Mouse (Mus musculus): ENCODE data around the gene Skiv2l. TPM values are rescaled to one million over a fixed set of nuclear protein-coding genes. Genes with fewer than 3 reads are reported as not detected.

The Skiv2l gene
- polyA plus RNA-seq, 1 experiment from 2014 or later = 24.3 TPM

Small RNA genes lying within 50 kb of the gene (microRNA-seq; reads per million reads assigned to microRNA genes)
- not detected for gene Mir6970 (ENCODE audit: borderline number of aligned reads)
- 1.2 reads per million, percentile 16 among the genes with 10 or more reads in this experiment for gene Mir6971 (ENCODE audit: borderline number of aligned reads)
- gene Mir6972 (ENCODE audit: borderline number of aligned reads) = not detected

Other genes with a start within 250 kb of the Skiv2l start
- 94.7 and 115 TPM in 2 replicates for gene Rnf5, start 246.5 kb downstream of the Skiv2l start, polyA plus RNA-seq (2014; fragmentation: Nextera tagmentation; extraction: Ambion mirVana)
- 51.6 and 63.1 TPM in 2 replicates for gene Agpat1, start 245.9 kb downstream of the Skiv2l start, polyA plus RNA-seq (2014; fragmentation: Nextera tagmentation; extraction: Ambion mirVana)
- 0.82 and 0.90 TPM in 2 replicates for gene Egfl8, start 234.2 kb downstream of the Skiv2l start, polyA plus RNA-seq (2014; fragmentation: Nextera tagmentation; extraction: Ambion mirVana)
- gene Ppt2, start 221.7 kb downstream of the Skiv2l start, polyA plus RNA-seq (2014; fragmentation: Nextera tagmentation; extraction: Ambion mirVana) = 31.7 and 34.3 TPM in 2 replicates
- gene Prrt1, start 220.7 kb downstream of the Skiv2l start, polyA plus RNA-seq (2014; fragmentation: Nextera tagmentation; extraction: Ambion mirVana) = not detected in 2 replicates
- 10.9 and 11.4 TPM in 2 replicates for gene Fkbpl, start 205.4 kb downstream of the Skiv2l start, polyA plus RNA-seq (2014; fragmentation: Nextera tagmentation; extraction: Ambion mirVana)
- 41.0 and 49.8 TPM in 2 replicates for gene Atf6b, start 203.1 kb downstream of the Skiv2l start, polyA plus RNA-seq (2014; fragmentation: Nextera tagmentation; extraction: Ambion mirVana)
- gene Tnxb, start 179.7 kb downstream of the Skiv2l start, polyA plus RNA-seq (2014; fragmentation: Nextera tagmentation; extraction: Ambion mirVana) = 0.24 and 0.27 TPM in 2 replicates
- not detected in 2 replicates for gene C4b, start 106.3 kb downstream of the Skiv2l start, polyA plus RNA-seq (2014; fragmentation: Nextera tagmentation; extraction: Ambion mirVana)
- not detected in 2 replicates for gene Cyp21a1, start 45.6 kb downstream of the Skiv2l start, polyA plus RNA-seq (2014; fragmentation: Nextera tagmentation; extraction: Ambion mirVana)
- 15.7 and 17.8 TPM in 2 replicates for gene Stk19, start 13.3 kb downstream of the Skiv2l start, polyA plus RNA-seq (2014; fragmentation: Nextera tagmentation; extraction: Ambion mirVana)
- gene Dxo, start 13.2 kb downstream of the Skiv2l start, polyA plus RNA-seq (2014; fragmentation: Nextera tagmentation; extraction: Ambion mirVana) = 37.3 and 38.7 TPM in 2 replicates
- 89.9 and 96.8 TPM in 2 replicates for gene Nelfe, start 181 bp upstream of the Skiv2l start, polyA plus RNA-seq (2014; fragmentation: Nextera tagmentation; extraction: Ambion mirVana)
- gene Cfb, start 12.3 kb upstream of the Skiv2l start, polyA plus RNA-seq (2014; fragmentation: Nextera tagmentation; extraction: Ambion mirVana) = 0.65 and 2.5 TPM in 2 replicates
- gene Zbtb12, start 29.3 kb upstream of the Skiv2l start, polyA plus RNA-seq (2014; fragmentation: Nextera tagmentation; extraction: Ambion mirVana) = 0.52 and 0.59 TPM in 2 replicates
- not detected in 2 replicates for gene Gm20547, start 31.8 kb upstream of the Skiv2l start, polyA plus RNA-seq (2014; fragmentation: Nextera tagmentation; extraction: Ambion mirVana)
- 0.70 and 0.94 TPM in 2 replicates for gene C2, start 48.1 kb upstream of the Skiv2l start, polyA plus RNA-seq (2014; fragmentation: Nextera tagmentation; extraction: Ambion mirVana)
- gene Ehmt2, start 48.3 kb upstream of the Skiv2l start, polyA plus RNA-seq (2014; fragmentation: Nextera tagmentation; extraction: Ambion mirVana) = 32.4 and 42.3 TPM in 2 replicates
- 0.10 and 0.13 TPM in 2 replicates for gene Slc44a4, start 64.3 kb upstream of the Skiv2l start, polyA plus RNA-seq (2014; fragmentation: Nextera tagmentation; extraction: Ambion mirVana)
- 16.0 and 16.6 TPM in 2 replicates for gene Neu1, start 81.0 kb upstream of the Skiv2l start, polyA plus RNA-seq (2014; fragmentation: Nextera tagmentation; extraction: Ambion mirVana)
- gene Hspa1b, start 109.0 kb upstream of the Skiv2l start, polyA plus RNA-seq (2014; fragmentation: Nextera tagmentation; extraction: Ambion mirVana) = 0.48 and 0.50 TPM in 2 replicates
- not detected in 2 replicates for gene Gm20481, start 119.7 kb upstream of the Skiv2l start, polyA plus RNA-seq (2014; fragmentation: Nextera tagmentation; extraction: Ambion mirVana)
- gene Hspa1a, start 121.9 kb upstream of the Skiv2l start, polyA plus RNA-seq (2014; fragmentation: Nextera tagmentation; extraction: Ambion mirVana) = 1.9 and 2.5 TPM in 2 replicates
- 1.7 and 4.0 TPM in 2 replicates for gene Hspa1l, start 122.5 kb upstream of the Skiv2l start, polyA plus RNA-seq (2014; fragmentation: Nextera tagmentation; extraction: Ambion mirVana)
- 162 and 169 TPM in 2 replicates for gene Lsm2, start 131.7 kb upstream of the Skiv2l start, polyA plus RNA-seq (2014; fragmentation: Nextera tagmentation; extraction: Ambion mirVana)
- gene Vars, start 150.8 kb upstream of the Skiv2l start, polyA plus RNA-seq (2014; fragmentation: Nextera tagmentation; extraction: Ambion mirVana) = 55.7 and 59.7 TPM in 2 replicates
- gene Vwa7, start 166.4 kb upstream of the Skiv2l start, polyA plus RNA-seq (2014; fragmentation: Nextera tagmentation; extraction: Ambion mirVana) = 0.20 and 0.27 TPM in 2 replicates
- gene Sapcd1, start 177.8 kb upstream of the Skiv2l start, polyA plus RNA-seq (2014; fragmentation: Nextera tagmentation; extraction: Ambion mirVana) = 1.8 and 2.1 TPM in 2 replicates
- 4.4 and 4.6 TPM in 2 replicates for gene Msh5, start 196.5 kb upstream of the Skiv2l start, polyA plus RNA-seq (2014; fragmentation: Nextera tagmentation; extraction: Ambion mirVana)
- 86.4 and 228 TPM in 2 replicates for gene Clic1, start 199.8 kb upstream of the Skiv2l start, polyA plus RNA-seq (2014; fragmentation: Nextera tagmentation; extraction: Ambion mirVana)
- 213 and 217 TPM in 2 replicates for gene Ddah2, start 208.8 kb upstream of the Skiv2l start, polyA plus RNA-seq (2014; fragmentation: Nextera tagmentation; extraction: Ambion mirVana)
- not detected in 2 replicates for gene Ly6g6c, start 215.2 kb upstream of the Skiv2l start, polyA plus RNA-seq (2014; fragmentation: Nextera tagmentation; extraction: Ambion mirVana)
- 1.4 and 1.8 TPM in 2 replicates for gene Mpig6b, start 216.0 kb upstream of the Skiv2l start, polyA plus RNA-seq (2014; fragmentation: Nextera tagmentation; extraction: Ambion mirVana)
- 0.42 TPM in 1 of 2 replicates, not detected in the other for gene Ly6g6e, start 226.7 kb upstream of the Skiv2l start, polyA plus RNA-seq (2014; fragmentation: Nextera tagmentation; extraction: Ambion mirVana)
- gene Ly6g6d, start 227.9 kb upstream of the Skiv2l start, polyA plus RNA-seq (2014; fragmentation: Nextera tagmentation; extraction: Ambion mirVana) = 2.0 and 2.2 TPM in 2 replicates
- 1.8 TPM in 2 replicates for gene Ly6g6f, start 235.4 kb upstream of the Skiv2l start, polyA plus RNA-seq (2014; fragmentation: Nextera tagmentation; extraction: Ambion mirVana)
- gene Abhd16a, start 239.1 kb upstream of the Skiv2l start, polyA plus RNA-seq (2014; fragmentation: Nextera tagmentation; extraction: Ambion mirVana) = 47.4 and 51.2 TPM in 2 replicates

All from heart, embryonic 11.5 days (tissue).